Mouse (Mus musculus): ENCODE measurements around the gene Higd1a.

DNA sequence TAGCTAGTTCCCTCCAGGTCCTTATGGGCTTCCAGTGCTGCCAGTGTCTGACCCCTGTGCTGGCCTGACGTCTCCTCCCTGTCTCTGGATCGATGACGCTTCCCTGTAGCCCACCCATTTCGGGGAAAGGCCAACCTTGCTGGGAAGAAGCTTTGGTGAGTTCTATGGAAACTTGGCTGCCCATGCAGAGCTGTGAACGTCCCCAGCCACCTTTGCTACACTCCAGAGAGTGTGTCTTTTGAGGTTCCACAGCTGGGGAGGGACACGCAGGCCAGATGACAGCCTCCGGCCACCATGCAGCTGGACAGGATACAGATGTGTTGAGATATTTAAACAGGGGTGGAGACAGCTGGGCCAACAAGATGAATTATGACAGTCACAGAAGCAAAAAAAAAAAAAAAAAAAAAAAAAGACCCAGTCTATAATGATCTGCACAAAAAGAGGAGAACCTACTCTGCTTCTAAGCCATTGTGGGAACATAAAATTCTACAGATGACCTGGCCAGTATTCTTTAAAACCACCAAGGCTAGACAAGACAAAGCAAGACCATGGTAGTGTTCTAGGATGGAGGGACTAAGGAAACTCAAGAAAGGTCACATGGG is 37.3 kb upstream of the Higd1a start:
- no peak for TF ChIP-seq EP300 (IDR thresholded peaks at IDR 0.05; ENCODE audit: low read depth)
- no peak for TF ChIP-seq CTCF (IDR thresholded peaks at IDR 0.05; ENCODE audit: low read depth)

All from heart, postnatal 0 days (tissue).